Mouse (Mus musculus) limb, embryonic 14.5 days (tissue): Measurements from ENCODE around the gene Trp63. TPM values are rescaled to one million over a fixed set of nuclear protein-coding genes. Genes with fewer than 3 reads are reported as not detected.

Source experiments
- ATAC-seq: fragments of 200-750 bp; cut with Nextera tagmentation; 2 replicates; pipeline ENCODE4 v1.8.0; 2017; ENCODE audit warnings: low read depth, moderate number of reproducible peaks, moderate TSS enrichment; ENCODE audit not compliant: low FRiP score
- DNase-seq: peaks from one replicate; pipeline ENCODE4 v3.0.0-alpha.2; 2015; ENCODE audit warnings: low spot score
- H3K27ac ChIP-seq: fragments of 300-500 bp; sonication (generic); replicated peaks from 2 replicates; pipeline ENCODE4 v1.5.1; 2014; ENCODE audit warnings: low read depth, mild to moderate bottlenecking, low read length, moderate library complexity, mixed read lengths
- H3K27me3 ChIP-seq: fragments of 300-500 bp; sonication (generic); 2 replicates; pipeline ENCODE4 v1.6.1; 2014; ENCODE audit warnings: low read length, mixed read lengths; ENCODE audit not compliant: control insufficient read depth, insufficient read depth
- H3K36me3 ChIP-seq: fragments of 300-500 bp; sonication (generic); 2 replicates; pipeline ENCODE4 v1.6.1; 2014; ENCODE audit warnings: mild to moderate bottlenecking, low read length, moderate library complexity, mixed read lengths; ENCODE audit not compliant: control insufficient read depth, insufficient read depth
- H3K4me1 ChIP-seq: fragments of 300-500 bp; sonication (generic); 2 replicates; pipeline ENCODE4 v1.6.1; 2014; ENCODE audit warnings: antibody characterized with exemption, low read length, mixed read lengths; ENCODE audit not compliant: control insufficient read depth, insufficient read depth
- H3K4me2 ChIP-seq: fragments of 300-500 bp; sonication (generic); replicated peaks from 2 replicates; pipeline ENCODE4 v1.6.1; 2014; ENCODE audit warnings: low read depth, mild to moderate bottlenecking, low read length, moderate library complexity; ENCODE audit not compliant: severe bottlenecking
- H3K4me3 ChIP-seq: fragments of 300-500 bp; sonication (generic); replicated peaks from 2 replicates; pipeline ENCODE4 v1.5.1; 2014; ENCODE audit warnings: low read length
- H3K9ac ChIP-seq: fragments of 300-500 bp; sonication (generic); 2 replicates; pipeline ENCODE4 v1.6.1; 2014; ENCODE audit warnings: mild to moderate bottlenecking, low read depth, low read length, moderate library complexity; ENCODE audit not compliant: severe bottlenecking
- H3K9me3 ChIP-seq: fragments of 300-500 bp; sonication (generic); 2 replicates; pipeline ENCODE4 v1.6.1; 2016; ENCODE audit warnings: low read length; ENCODE audit not compliant: control insufficient read depth
- POLR2A ChIP-seq: fragments of 200-500 bp; IDR thresholded peaks from 2 replicates; pipeline ENCODE4 v1.8.0; 2012; ENCODE audit warnings: inconsistent platforms, mild to moderate bottlenecking, moderate library complexity, borderline replicate concordance; ENCODE audit not compliant: insufficient read depth, insufficient read length; ENCODE audit errors: extremely low read depth
- WGBS: fragments of 180-500 bp; shearing (Covaris S2); extraction: QIAGEN DNeasy Blood & Tissue Kit; methylation state at CpG from one replicate; pipeline ENCODE4 v1.1.7; 2014; 5-methylcytosine and 5-hydroxymethylcytosine counted together
- polyA plus RNA-seq, 2 experiments: library from polyadenylated mRNA; depleted of rRNA in 1 of 2; stranded (reverse) in 1 of 2; unstranded in 1 of 2; fragments of >200 nt; fragmentation: Nextera tagmentation in 1 of 2; extraction: Ambion mirVana in 1 of 2; gene quantifications; 2 replicates each; pipeline versions ENCODE4 v1.2.1 to v1.2.3; 2012 to 2014

Trp63 gene
- polyA plus RNA-seq, 2 experiments, result 27.6 to 58.6 TPM

DNA sequence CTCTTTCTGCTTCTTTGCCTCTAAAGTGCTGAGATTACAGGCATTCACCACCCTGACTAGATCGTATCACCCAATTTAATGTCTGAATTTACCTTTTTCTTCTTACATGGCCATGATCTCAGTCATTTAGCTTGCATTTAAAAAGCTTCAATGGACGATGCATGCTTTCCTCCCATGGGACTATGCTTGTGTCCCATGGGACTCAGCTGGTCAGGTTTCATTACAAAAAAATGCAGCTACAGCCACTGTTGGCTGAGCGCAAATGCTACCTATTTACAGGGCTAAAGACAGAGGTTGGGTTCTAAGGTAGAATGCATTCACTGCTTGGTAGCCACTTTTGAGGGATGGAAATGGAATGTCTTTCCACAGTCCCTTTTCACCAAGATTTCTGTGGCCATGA is 32.2 kb downstream of the Trp63 start:
- Histone ChIP-seq H3K9me3 (peaks cover 3% of the 10 kb centered on the region; the same call in 1 of the 2 replicates), H3K4me1 (no peaks in the 10 kb centered on the region), H3K27ac (no peak overlapping the region), H3K4me3 (no peak overlapping the region), H3K36me3 (no peaks in the 10 kb centered on the region), H3K4me2 (no peak overlapping the region), H3K27me3 (no peaks in the 10 kb centered on the region), H3K9ac (no peak overlapping the region)
- no peak for TF ChIP-seq POLR2A
- WGBS, result 81% methylated on average over 3 of the region's 3 CpGs
- ATAC-seq (no peak), DNase-seq (no peak)

DNA sequence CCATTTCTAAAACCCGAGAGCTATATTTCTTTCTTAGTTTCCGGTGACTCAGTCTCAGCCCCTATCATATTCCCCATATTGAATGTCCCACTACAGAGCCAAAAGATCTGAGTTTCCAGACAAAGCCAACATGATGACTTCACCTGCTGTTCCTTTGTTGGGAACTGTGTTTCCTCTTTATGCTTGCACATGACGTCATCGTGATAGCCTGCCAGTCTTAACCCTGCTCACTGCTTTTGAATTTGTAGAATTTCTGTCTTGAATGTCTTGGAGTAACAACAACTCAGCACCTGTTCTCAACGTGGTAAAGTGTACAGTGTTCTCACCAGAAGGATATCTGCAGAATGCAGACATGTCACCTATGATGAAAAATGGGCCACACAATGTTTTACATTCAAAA is 39.6 kb downstream of the Trp63 start:
- no peak overlapping the region for H3K4me2 ChIP-seq
- H3K27ac ChIP-seq, result no peak overlapping the region
- peak; percentile 34 for DNase-seq
- ATAC-seq, result peak; percentile 60
- H3K4me3 ChIP-seq, result no peak overlapping the region
- H3K4me1 ChIP-seq, result no peaks in the 10 kb centered on the region
- H3K36me3 ChIP-seq, result no peaks in the 10 kb centered on the region
- no peak for TF ChIP-seq POLR2A
- H3K9ac ChIP-seq, result no peak overlapping the region
- no peaks in the 10 kb centered on the region for H3K9me3 ChIP-seq
- no peaks in the 10 kb centered on the region for H3K27me3 ChIP-seq
- 68% methylated on average over 5 of the region's 5 CpGs for WGBS

DNA sequence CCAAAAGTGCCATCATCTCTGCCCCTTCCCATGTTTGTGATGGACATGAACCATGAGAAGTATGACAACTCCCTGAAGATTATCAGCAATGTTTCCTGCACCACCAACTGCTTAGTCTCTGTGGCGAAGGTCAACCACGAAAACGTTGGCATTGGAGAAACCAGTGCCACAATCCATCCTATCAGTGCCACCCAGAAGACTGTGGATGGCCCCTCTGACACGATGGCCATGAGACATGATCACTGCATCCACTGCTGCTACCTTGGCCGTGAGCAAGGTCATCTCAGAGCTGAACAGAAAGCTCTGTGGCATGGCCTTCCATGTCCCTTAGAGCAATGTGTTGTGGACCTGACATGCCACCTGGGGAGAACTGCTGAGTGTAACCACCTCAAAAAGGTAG is 43.4 kb downstream of the Trp63 start:
- no peaks in the 10 kb centered on the region for H3K9me3 ChIP-seq
- H3K4me2 ChIP-seq, result no peak overlapping the region
- DNase-seq, result no peak
- TF ChIP-seq POLR2A, result no peak
- no peaks in the 10 kb centered on the region for H3K36me3 ChIP-seq
- no peaks in the 10 kb centered on the region for H3K27me3 ChIP-seq
- H3K4me1 ChIP-seq, result no peaks in the 10 kb centered on the region
- WGBS, result 90% methylated on average over 5 of the region's 5 CpGs
- no peak overlapping the region for H3K27ac ChIP-seq
- no peak overlapping the region for H3K4me3 ChIP-seq
- ATAC-seq, result no peak
- no peak overlapping the region for H3K9ac ChIP-seq

DNA sequence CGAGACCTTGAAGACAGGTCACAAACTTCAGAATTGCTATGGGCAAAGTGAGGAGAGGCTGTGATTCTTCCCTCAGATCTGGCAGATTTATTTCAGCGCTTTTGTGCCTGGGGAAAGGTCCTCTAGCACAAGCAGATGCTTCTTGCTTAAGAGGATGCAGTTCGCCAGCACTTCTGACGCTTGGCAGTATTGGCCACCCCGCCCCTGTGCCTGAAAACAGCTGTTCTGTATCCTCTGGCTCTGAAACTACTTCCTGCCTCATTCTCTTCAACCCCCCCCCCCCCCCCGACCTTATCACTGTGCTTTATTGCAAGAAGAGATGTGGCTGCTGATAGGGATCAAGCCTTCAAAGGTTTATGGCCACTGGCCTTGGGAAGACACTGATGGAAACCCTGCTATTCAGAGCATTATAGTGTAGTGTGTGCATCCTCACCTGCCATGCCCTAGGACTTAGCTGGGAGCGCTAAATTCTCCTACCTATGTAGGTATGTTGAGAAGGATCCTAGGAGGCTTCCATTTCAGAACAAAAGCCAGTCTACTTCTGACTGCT is 44.5 kb downstream of the Trp63 start:
- ATAC-seq (no peak), DNase-seq (peak; percentile 24)
- TF ChIP-seq POLR2A, result no peak
- H3K9ac ChIP-seq, result no peak overlapping the region
- H3K4me3 ChIP-seq, result no peak overlapping the region
- 18% methylated on average over 6 of the region's 7 CpGs for WGBS
- H3K27ac ChIP-seq, result no peak overlapping the region
- no peaks in the 10 kb centered on the region for H3K36me3 ChIP-seq
- no peaks in the 10 kb centered on the region for H3K4me1 ChIP-seq
- no peaks in the 10 kb centered on the region for H3K9me3 ChIP-seq
- no peaks in the 10 kb centered on the region for H3K27me3 ChIP-seq
- H3K4me2 ChIP-seq, result no peak overlapping the region

DNA sequence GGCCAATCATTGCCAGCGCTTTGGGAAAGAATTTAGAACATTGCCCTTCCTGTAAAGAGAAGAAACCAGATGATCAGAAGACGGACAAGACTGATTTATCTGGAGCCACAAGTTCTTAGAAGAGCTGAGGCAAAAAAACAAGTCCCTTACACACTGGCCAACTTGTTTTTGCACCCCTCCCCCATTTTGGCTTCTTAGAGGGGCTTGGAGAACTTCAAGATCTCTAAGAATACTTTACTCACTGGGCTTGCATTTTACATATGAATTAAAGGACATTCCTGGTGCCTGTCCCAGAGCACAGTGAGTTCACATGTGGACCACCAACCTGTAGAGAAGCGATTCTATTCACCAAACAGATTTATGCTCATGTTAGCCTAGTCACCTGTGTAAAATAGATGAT is 53.3 kb downstream of the Trp63 start:
- 71% methylated on average over 3 of the region's 3 CpGs for WGBS
- Histone ChIP-seq H3K4me3 (no peak overlapping the region), H3K9me3 (no peaks in the 10 kb centered on the region), H3K27me3 (no peaks in the 10 kb centered on the region), H3K9ac (no peak overlapping the region), H3K4me1 (no peaks in the 10 kb centered on the region), H3K36me3 (no peaks in the 10 kb centered on the region), H3K27ac (no peak overlapping the region), H3K4me2 (no peak overlapping the region)
- ATAC-seq, result no peak
- no peak for TF ChIP-seq POLR2A
- DNase-seq, result no peak
